Mouse (Mus musculus) lung, adult 2 months (tissue): Measurements from ENCODE around the gene Ntm.

Source experiments
- CTCF ChIP-seq: fragments of 200-500 bp; IDR thresholded peaks from 2 replicates; pipeline ENCODE4 v1.5.1; 2011; ENCODE audit warnings: mild to moderate bottlenecking, low read length, control low read depth; ENCODE audit not compliant: insufficient read depth
- POLR2A ChIP-seq: fragments of 200-500 bp; IDR thresholded peaks from 2 replicates; pipeline ENCODE4 v1.6.1; 2011; ENCODE audit warnings: low read depth, mild to moderate bottlenecking, control low read depth, low read length, borderline replicate concordance; ENCODE audit errors: extremely low read depth

- peak; percentile 67 for TF ChIP-seq CTCF
- TF ChIP-seq POLR2A: no peak
Measured at GRCm38 (mm10) chr9:29642997-29643657, 319.8 kb downstream of the Ntm start.
